Mouse (Mus musculus) bone marrow macrophage, adult 2 months (primary cell): ENCODE results near the gene Crk.

ENCODE experiments used
- CTCF ChIP-seq: IDR thresholded peaks from 2 replicates; pipeline ENCODE4 v1.5.1; 2012; ENCODE audit warnings: low read depth, mild to moderate bottlenecking, low read length, moderate library complexity
- POLR2A ChIP-seq: IDR thresholded peaks from 2 replicates; pipeline ENCODE4 v1.6.1; 2012; ENCODE audit warnings: mild to moderate bottlenecking, low read depth, low read length, borderline replicate concordance

GRCm38 (mm10) chr11:75691047-75691446 is 12.0 kb downstream of the Crk start:
- TF ChIP-seq CTCF (no peak), POLR2A (no peak)
